Mouse (Mus musculus) hindbrain, embryonic 11.5 days (tissue): ENCODE measurements around the gene Krtap10-4. TPM values are rescaled to one million over a fixed set of nuclear protein-coding genes. Genes with fewer than 3 reads are reported as not detected.
"Not testable (repeated sequence)": the region's sequence is repeated elsewhere in the genome, so short reads cannot be mapped to it uniquely, and the experiment has no call there.

ENCODE experiments used
- ATAC-seq: fragments of 200-750 bp; cut with Nextera tagmentation; 2 replicates; pipeline ENCODE4 v1.8.0; 2017; ENCODE audit warnings: mild to moderate bottlenecking, moderate TSS enrichment, moderate library complexity; ENCODE audit not compliant: low FRiP score
- DNase-seq: peaks from one replicate; pipeline ENCODE4 v3.0.0-alpha.2; 2015; ENCODE audit warnings: low spot score
- H3K27ac ChIP-seq: fragments of 300-500 bp; sonication (generic); 2 replicates; pipeline ENCODE4 v1.5.1; 2014; ENCODE audit warnings: mild to moderate bottlenecking, low read depth, low read length
- H3K27me3 ChIP-seq: fragments of 300-500 bp; sonication (generic); 2 replicates; pipeline ENCODE4 v1.6.1; 2014; ENCODE audit warnings: mild to moderate bottlenecking, low read length, moderate library complexity, mixed read lengths; ENCODE audit not compliant: control insufficient read depth, insufficient read depth
- H3K36me3 ChIP-seq: fragments of 300-500 bp; sonication (generic); 2 replicates; pipeline ENCODE4 v1.6.1; 2014; ENCODE audit warnings: mild to moderate bottlenecking, low read length, moderate library complexity, mixed read lengths; ENCODE audit not compliant: control insufficient read depth, insufficient read depth
- H3K4me1 ChIP-seq: fragments of 300-500 bp; sonication (generic); replicated peaks from 2 replicates; pipeline ENCODE4 v1.6.1; 2014; ENCODE audit warnings: low read length, mixed read lengths; ENCODE audit not compliant: control insufficient read depth, insufficient read depth
- H3K4me2 ChIP-seq: fragments of 300-500 bp; sonication (generic); replicated peaks from 2 replicates; pipeline ENCODE4 v1.6.1; 2014; ENCODE audit warnings: mild to moderate bottlenecking, low read depth, low read length
- H3K4me3 ChIP-seq: fragments of 300-500 bp; sonication (generic); 2 replicates; pipeline ENCODE4 v1.5.1; 2014; ENCODE audit warnings: low read depth, low read length
- H3K9ac ChIP-seq: fragments of 300-500 bp; sonication (generic); 2 replicates; pipeline ENCODE4 v1.6.1; 2014; ENCODE audit warnings: low read depth, low read length
- H3K9me3 ChIP-seq: fragments of 300-500 bp; sonication (generic); 2 replicates; pipeline ENCODE4 v1.6.1; 2016; ENCODE audit warnings: low read length; ENCODE audit not compliant: control insufficient read depth
- WGBS: fragments of 180-500 bp; shearing (Covaris S2); extraction: QIAGEN DNeasy Blood & Tissue Kit; methylation state at CpG from one replicate; pipeline ENCODE4 v1.1.7; 2014; 5-methylcytosine and 5-hydroxymethylcytosine counted together
- polyA plus RNA-seq: library from polyadenylated mRNA; unstranded; fragments of >200 nt; fragmentation: Nextera tagmentation; extraction: Ambion mirVana; gene quantifications from 2 replicates; pipeline ENCODE4 v1.2.1, GENCODE M21; 2014

Gene Krtap10-4
- polyA plus RNA-seq, 1 experiment from 2014 or later = not detected

- H3K36me3 ChIP-seq, H3K4me2 ChIP-seq, H3K4me1 ChIP-seq, DNase-seq, H3K9ac ChIP-seq, H3K9me3 ChIP-seq, ATAC-seq, H3K27me3 ChIP-seq, H3K27ac ChIP-seq, H3K4me3 ChIP-seq: not testable (repeated sequence)
- 50% methylated on average over 1 of the region's 1 CpGs for WGBS
Observed at GRCm38 (mm10) chr10:77776844-77777243, 50.1 kb downstream of the Krtap10-4 start, which contains the start of gene Gm7138. Gene Gm7138 (minus strand): TSS chr10:77776944.

Other genes starting within 250 kb of the Krtap10-4 start
- gene Pttg1ip, start 245.4 kb downstream of the Krtap10-4 start, polyA plus RNA-seq = 73.1 and 79.3 TPM in 2 replicates
- gene Sumo3, start 221.0 kb downstream of the Krtap10-4 start, polyA plus RNA-seq = 287 and 321 TPM in 2 replicates
- 2.2 TPM in 1 of 2 replicates, not detected in the other for gene Gm49325, start 220.9 kb downstream of the Krtap10-4 start, polyA plus RNA-seq
- 40.5 and 50.0 TPM in 2 replicates for gene Ube2g2, start 204.8 kb downstream of the Krtap10-4 start, polyA plus RNA-seq
- 0.56 and 0.64 TPM in 2 replicates for gene Tspear, start 140.5 kb downstream of the Krtap10-4 start, polyA plus RNA-seq
- gene Gm19402, start 136.3 kb downstream of the Krtap10-4 start, polyA plus RNA-seq = not detected in 2 replicates
- not detected in 2 replicates for gene Gm9508, start 129.9 kb downstream of the Krtap10-4 start, polyA plus RNA-seq
- gene Gm10272, start 120.5 kb downstream of the Krtap10-4 start, polyA plus RNA-seq = not detected in 2 replicates
- gene Gm10024, start 115.6 kb downstream of the Krtap10-4 start, polyA plus RNA-seq = not detected in 2 replicates
- not detected in 2 replicates for gene Gm10142, start 111.3 kb downstream of the Krtap10-4 start, polyA plus RNA-seq
- gene Krtap12-1, start 106.5 kb downstream of the Krtap10-4 start, polyA plus RNA-seq = not detected in 2 replicates
- not detected in 2 replicates for gene Gm10100, start 100.6 kb downstream of the Krtap10-4 start, polyA plus RNA-seq
- not detected in 2 replicates for gene Gm18596, start 84.5 kb downstream of the Krtap10-4 start, polyA plus RNA-seq
- gene Gm9736, start 75.7 kb downstream of the Krtap10-4 start, polyA plus RNA-seq = not detected in 2 replicates
- not detected in 2 replicates for gene Gm3233, start 67.4 kb downstream of the Krtap10-4 start, polyA plus RNA-seq
- gene Gm3238, start 55.8 kb downstream of the Krtap10-4 start, polyA plus RNA-seq = not detected in 2 replicates
- gene Gm7138, start 50.2 kb downstream of the Krtap10-4 start, polyA plus RNA-seq = not detected in 2 replicates
- not detected in 2 replicates for gene Gm3250, start 44.6 kb downstream of the Krtap10-4 start, polyA plus RNA-seq
- gene Gm7137, start 38.9 kb downstream of the Krtap10-4 start, polyA plus RNA-seq = not detected in 2 replicates
- gene Gm9639, start 32.0 kb downstream of the Krtap10-4 start, polyA plus RNA-seq = not detected in 2 replicates
- not detected in 2 replicates for gene Gm19668, start 28.0 kb downstream of the Krtap10-4 start, polyA plus RNA-seq
- not detected in 2 replicates for gene Gm9507, start 15.3 kb downstream of the Krtap10-4 start, polyA plus RNA-seq
- not detected in 2 replicates for gene Gm2696, start 12.4 kb downstream of the Krtap10-4 start, polyA plus RNA-seq
- not detected in 2 replicates for gene Krtap10-10, start 8.9 kb upstream of the Krtap10-4 start, polyA plus RNA-seq
- not detected in 2 replicates for gene Gm36176, start 19.7 kb upstream of the Krtap10-4 start, polyA plus RNA-seq
- not detected in 2 replicates for gene Gm10318, start 25.8 kb upstream of the Krtap10-4 start, polyA plus RNA-seq
- not detected in 2 replicates for gene Gm3285, start 34.9 kb upstream of the Krtap10-4 start, polyA plus RNA-seq
- gene Lrrc3, start 75.4 kb upstream of the Krtap10-4 start, polyA plus RNA-seq = 3.1 and 3.6 TPM in 2 replicates
- 0.56 and 1.4 TPM in 2 replicates for gene Trpm2, start 143.5 kb upstream of the Krtap10-4 start, polyA plus RNA-seq
- gene 1810043G02Rik, start 151.4 kb upstream of the Krtap10-4 start, polyA plus RNA-seq = 33.2 and 37.1 TPM in 2 replicates
- 85.5 and 114 TPM in 2 replicates for gene Pfkl, start 183.0 kb upstream of the Krtap10-4 start, polyA plus RNA-seq
- not detected in 2 replicates for gene Dnmt3l, start 214.9 kb upstream of the Krtap10-4 start, polyA plus RNA-seq
- 0.11 and 0.28 TPM in 2 replicates for gene Aire, start 216.5 kb upstream of the Krtap10-4 start, polyA plus RNA-seq
- gene Icosl, start 242.2 kb upstream of the Krtap10-4 start, polyA plus RNA-seq = 1.4 TPM in 2 replicates